8 mouse cellular contexts compared by ENCODE assay signal in genomic region chr13:105266746-105267145, GRCm38 (mm10). TPM values are rescaled to one million over a fixed set of nuclear protein-coding genes. Genes with fewer than 3 reads are reported as not detected.
A peak's percentile ranks its signal among the peaks of the same experiment; 100 is the strongest.
DNase-seq lines count a peak whose midpoint lies in the region; ATAC-seq and TF ChIP-seq lines count a peak whose summit lies in the region.
"Had no signal": no experiment of that assay in that cellular context is flagged by ENCODE, and none has a peak within 500 bp of the region (broad histone marks: within the 10 kb centered on the region; RNA-seq: fewer than 3 reads in every experiment).

No protein-coding gene starts in this region.

- 66% methylated on average over 3 of the region's 3 CpGs for WGBS in neural tube, embryonic 12.5 days
- WGBS in hindbrain, postnatal 0 days: 49% methylated on average over 3 of the region's 3 CpGs

- peak; percentile 48; the same call in 1 of the 2 replicates for ATAC-seq in neural tube, embryonic 12.5 days (ENCODE audit: low FRiP score, low read depth)
- peak; percentile 55; the same call in 1 of the 2 replicates for ATAC-seq in hindbrain, postnatal 0 days

- no peaks in the 10 kb centered on the region for H3K27me3 ChIP-seq in neural tube, embryonic 12.5 days (replicated peaks)
- H3K27me3 ChIP-seq in hindbrain, postnatal 0 days (ENCODE audit: insufficient read depth, low read length): no peaks in the 10 kb centered on the region

- H3K36me3 ChIP-seq in neural tube, embryonic 12.5 days: no peaks in the 10 kb centered on the region
- H3K36me3 ChIP-seq in hindbrain, postnatal 0 days (ENCODE audit: insufficient read depth, low read length): no peaks in the 10 kb centered on the region

- DNase-seq in neural tube, embryonic 10.5 days (ENCODE audit: extremely low spot score, low spot score): no peak
- peak; percentile 74 for DNase-seq in adrenal gland, postnatal 10 days
- peak; percentile 33 for DNase-seq in embryo, embryonic 9.5 days (ENCODE audit: extremely low spot score)
- DNase-seq in hindbrain, postnatal 0 days (ENCODE audit: low spot score): peak; percentile 85
- peak; percentile 34 for DNase-seq in left cerebral cortex, postnatal 4 days
- DNase-seq in right cerebral cortex, adult 2 months (ENCODE audit: low spot score in 2 of 2): peak; percentile 68 to 80

- H3K9me3 ChIP-seq in neural tube, embryonic 12.5 days: no peaks in the 10 kb centered on the region
- no peaks in the 10 kb centered on the region for H3K9me3 ChIP-seq in hindbrain, postnatal 0 days (ENCODE audit: low read length)

- H3K27ac ChIP-seq in neural tube, embryonic 12.5 days: no peak overlapping the region
- H3K27ac ChIP-seq in hindbrain, postnatal 0 days: no peak overlapping the region

- H3K4me2 ChIP-seq in neural tube, embryonic 12.5 days (replicated peaks): no peak overlapping the region
- no peak overlapping the region for H3K4me2 ChIP-seq in hindbrain, postnatal 0 days (ENCODE audit: low read depth, low read length)

- TF ChIP-seq CTCF in hindbrain, postnatal 0 days (IDR thresholded peaks at IDR 0.05; ENCODE audit: low read depth): peak; percentile 75

- intact Hi-C loops in left cerebral cortex, postnatal 4 days (cut with DNase I): loop anchor here (10.0 kb wide), 1 partner anchor 108 kb away; no protein-coding TSS in a partner anchor

- H3K9ac ChIP-seq in neural tube, embryonic 12.5 days: no peak overlapping the region
- no peak overlapping the region for H3K9ac ChIP-seq in hindbrain, postnatal 0 days (replicated peaks; ENCODE audit: low read length)

- no peak overlapping the region for H3K4me3 ChIP-seq in neural tube, embryonic 12.5 days
- H3K4me3 ChIP-seq in hindbrain, postnatal 0 days (ENCODE audit: low read length): no peak overlapping the region
- H3K4me3 ChIP-seq: erythroblast, embryonic 14.5 days had no signal

- H3K4me1 ChIP-seq in neural tube, embryonic 12.5 days: no peaks in the 10 kb centered on the region
- no peaks in the 10 kb centered on the region for H3K4me1 ChIP-seq in hindbrain, postnatal 0 days (ENCODE audit: insufficient read depth, low read length)

RNA-seq across cellular contexts. Expression of gene Rnf180, which starts 27.9 kb away (rescaled TPM):
- 12.8 and 13.0 TPM in 2 replicates for polyA plus RNA-seq in neural tube, embryonic 12.5 days (2016; fragmentation: Nextera tagmentation; extraction: Ambion mirVana)
- total RNA-seq in adrenal gland, postnatal 10 days (2021): 10 to 100 TPM in 1 of 2 experiments, 1 to 10 TPM in 1; 6.1 to 10.3 TPM
- 28.4 and 31.6 TPM in 2 replicates for total RNA-seq in hindbrain, postnatal 0 days (2014; rRNA removed)
- 37.7 TPM in 2 replicates for polyA plus RNA-seq in hindbrain, postnatal 0 days (2015; fragmentation: Nextera tagmentation; extraction: Ambion mirVana)
- 10 to 100 TPM; 39.3 to 46.9 TPM for total RNA-seq in left cerebral cortex, postnatal 4 days (2021)
- polyA plus RNA-seq: erythroblast, embryonic 14.5 days had no signal
